Mouse (Mus musculus) liver, adult 2 months (tissue): ENCODE data around the gene Dyrk1b. TPM values are rescaled to one million over a fixed set of nuclear protein-coding genes. Genes with fewer than 3 reads are reported as not detected.

Source experiments
- DNase-seq: peaks from one replicate; pipeline ENCODE4 v3.0.0-alpha.2; 2011; ENCODE audit warnings: low read depth, low spot score; ENCODE audit errors: extremely low read depth
- H3K27ac ChIP-seq: fragments of 200-500 bp; replicated peaks from 2 replicates; pipeline ENCODE4 v1.5.1; 2012; ENCODE audit warnings: low read depth, mild to moderate bottlenecking, control low read depth, inconsistent platforms, low read length; ENCODE audit not compliant: insufficient read depth
- H3K27me3 ChIP-seq: fragments of 200-500 bp; 2 replicates; pipeline ENCODE4 v1.6.1; 2012; ENCODE audit warnings: mild to moderate bottlenecking, moderate library complexity, low read length, inconsistent platforms; ENCODE audit not compliant: control insufficient read depth, insufficient read depth
- H3K36me3 ChIP-seq: fragments of 200-500 bp; 2 replicates; pipeline ENCODE4 v1.6.1; 2012; ENCODE audit warnings: low read length, inconsistent platforms; ENCODE audit not compliant: control insufficient read depth, insufficient read depth
- H3K4me1 ChIP-seq: fragments of 200-500 bp; 2 replicates; pipeline ENCODE4 v1.6.1; 2011; ENCODE audit warnings: low read length; ENCODE audit not compliant: control insufficient read depth, insufficient read depth
- H3K4me3 ChIP-seq: fragments of 200-500 bp; 2 replicates; pipeline ENCODE4 v1.5.1; 2011; ENCODE audit warnings: low read depth, mild to moderate bottlenecking, control low read depth, low read length, moderate library complexity; ENCODE audit not compliant: insufficient read depth
- H3K79me2 ChIP-seq: fragments of 200-500 bp; 2 replicates; pipeline ENCODE4 v1.6.1; 2012; ENCODE audit warnings: inconsistent platforms, mild to moderate bottlenecking, low read length, moderate library complexity; ENCODE audit not compliant: control insufficient read depth, insufficient read depth
- H3K9ac ChIP-seq: fragments of 200-500 bp; 2 replicates; pipeline ENCODE4 v1.6.1; 2012; ENCODE audit warnings: low read depth, mild to moderate bottlenecking, control low read depth, inconsistent platforms, low read length
- CTCF ChIP-seq: fragments of 200-500 bp; IDR thresholded peaks from 2 replicates; pipeline ENCODE4 v1.5.1; 2011; ENCODE audit warnings: low read depth, low read length, control low read depth
- POLR2A ChIP-seq: fragments of 200-500 bp; IDR thresholded peaks from 2 replicates; pipeline ENCODE4 v1.6.1; 2011; ENCODE audit warnings: low read length, control low read depth; ENCODE audit not compliant: insufficient read depth; ENCODE audit errors: extremely low read depth
- WGBS: fragments of 180-500 bp; shearing (Covaris S2); methylation state at CpG from one replicate; pipeline ENCODE4 v1.1.7; 2018; 5-methylcytosine and 5-hydroxymethylcytosine counted together
- polyA plus RNA-seq: library from polyadenylated mRNA; depleted of rRNA; stranded (reverse); fragments of >200 nt; gene quantifications from 2 replicates; pipeline ENCODE4 v1.2.3, GENCODE M21; 2012
- total RNA-seq: library from RNA; depleted of rRNA; stranded (reverse); fragments of >200 nt; gene quantifications from 2 replicates; pipeline ENCODE4 v1.2.3, GENCODE M21; 2014

Dyrk1b gene
- total and polyA plus RNA-seq, 2 experiments = 7.0 to 14.8 TPM

- H3K79me2 ChIP-seq = no peaks in the 10 kb centered on the region
- no peak overlapping the region for H3K9ac ChIP-seq
- no peaks in the 10 kb centered on the region for H3K4me1 ChIP-seq
- TF ChIP-seq POLR2A = no peak
- TF ChIP-seq CTCF = no peak
- no peaks in the 10 kb centered on the region for H3K36me3 ChIP-seq
- no peak overlapping the region for H3K27ac ChIP-seq
- 74% methylated on average over 14 of the region's 14 CpGs for WGBS
- no peaks in the 10 kb centered on the region for H3K27me3 ChIP-seq
- H3K4me3 ChIP-seq = no peak overlapping the region
- peak; percentile 42 for DNase-seq
Observed at GRCm38 (mm10) chr7:28196528-28196927, 17.3 kb downstream of the Dyrk1b start.

DNA sequence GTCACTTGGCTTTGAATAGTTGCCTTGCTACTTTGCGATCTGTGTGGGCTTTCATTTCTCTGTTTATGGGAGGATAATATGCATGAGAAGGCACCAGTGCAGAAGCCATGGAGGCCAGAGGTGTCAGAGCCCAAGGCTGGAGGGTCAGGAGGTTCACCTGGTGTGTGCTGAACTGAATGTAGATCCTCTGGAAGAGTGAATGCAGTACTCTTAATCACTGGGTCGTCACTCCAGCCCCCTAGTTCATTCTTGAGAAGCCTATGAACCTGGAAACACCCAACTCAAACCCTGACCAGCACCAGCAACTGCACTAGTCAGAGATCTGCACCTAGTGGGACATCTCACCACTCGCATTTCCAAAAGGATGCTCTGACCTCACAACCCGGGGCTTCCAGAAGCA lies 19.8 kb downstream of the Dyrk1b start:
- no peak overlapping the region for H3K9ac ChIP-seq
- no peak for DNase-seq
- no peaks in the 10 kb centered on the region for H3K27me3 ChIP-seq
- TF ChIP-seq POLR2A = no peak
- no peak overlapping the region for H3K4me3 ChIP-seq
- 69% methylated on average over 4 of the region's 4 CpGs for WGBS
- H3K4me1 ChIP-seq = no peaks in the 10 kb centered on the region
- no peaks in the 10 kb centered on the region for H3K36me3 ChIP-seq
- no peak overlapping the region for H3K27ac ChIP-seq
- H3K79me2 ChIP-seq = no peaks in the 10 kb centered on the region

DNA sequence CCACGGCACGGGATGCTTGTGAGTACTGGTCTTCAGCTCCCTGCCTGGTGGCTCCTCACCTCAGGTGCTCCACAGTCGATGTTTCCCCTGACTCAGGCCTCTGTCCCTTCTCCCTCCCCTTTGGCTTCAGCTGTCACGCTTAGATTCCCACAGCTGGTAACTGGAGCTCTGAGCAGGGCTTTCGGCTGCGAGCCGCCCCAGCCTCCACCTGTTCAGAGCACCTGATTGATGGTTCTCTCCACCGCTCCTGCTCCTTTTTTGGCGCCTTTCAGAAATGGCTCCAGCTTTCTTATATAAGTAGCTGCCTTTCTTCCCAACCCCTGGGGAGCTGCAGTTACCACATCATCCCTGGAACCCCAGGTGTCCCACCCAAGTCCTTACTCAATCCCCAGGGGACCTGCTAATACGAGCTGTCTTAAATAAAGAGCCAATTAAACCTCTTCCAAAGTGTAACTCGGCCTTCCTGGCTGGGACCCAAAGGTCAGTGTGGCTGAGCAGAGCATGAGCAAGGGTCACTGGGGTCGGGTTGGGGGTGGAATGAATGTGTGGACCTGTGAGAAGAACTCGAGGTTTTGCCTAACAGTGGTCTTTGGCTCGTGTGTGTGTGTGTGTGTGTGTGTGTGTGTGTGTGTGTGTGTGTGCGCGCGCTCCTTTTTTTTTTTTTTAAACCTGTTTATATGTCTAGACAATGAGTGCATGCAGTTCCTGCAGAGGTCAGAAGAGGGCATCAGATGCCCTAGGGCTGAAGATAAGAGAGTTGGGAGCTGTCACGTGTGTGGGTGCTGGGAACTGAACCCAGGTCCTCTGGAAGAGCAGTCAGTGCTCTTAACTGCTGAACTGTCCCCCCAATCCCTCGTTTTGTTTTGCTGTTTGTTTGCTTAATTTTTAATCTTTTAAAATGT lies 24.2 kb downstream of the Dyrk1b start:
- Histone ChIP-seq H3K9ac (no peak overlapping the region), H3K27ac (no peak overlapping the region), H3K4me3 (no peak overlapping the region), H3K36me3 (no peaks in the 10 kb centered on the region), H3K79me2 (no peaks in the 10 kb centered on the region), H3K4me1 (peaks cover 1% of the 10 kb centered on the region; the same call in 1 of the 2 replicates), H3K27me3 (no peaks in the 10 kb centered on the region)
- TF ChIP-seq POLR2A (no peak), CTCF (0 out of 2 replicates have a peak, but pooled peaks have one; percentile 9)
- peak; percentile 55 for DNase-seq
- WGBS = 41% methylated on average over 19 of the region's 19 CpGs

GRCm38 (mm10) chr7:28206044-28206600 lies 26.9 kb downstream of the Dyrk1b start:
- no peak overlapping the region for H3K9ac ChIP-seq
- no peak overlapping the region for H3K4me3 ChIP-seq
- DNase-seq = no peak
- H3K4me1 ChIP-seq = peaks cover 1% of the 10 kb centered on the region; the same call in 1 of the 2 replicates
- TF ChIP-seq CTCF = no peak
- no peak for TF ChIP-seq POLR2A
- no peak overlapping the region for H3K27ac ChIP-seq
- no peaks in the 10 kb centered on the region for H3K36me3 ChIP-seq
- no peaks in the 10 kb centered on the region for H3K27me3 ChIP-seq
- H3K79me2 ChIP-seq = no peaks in the 10 kb centered on the region
- 80% methylated on average over 4 of the region's 4 CpGs for WGBS

DNA sequence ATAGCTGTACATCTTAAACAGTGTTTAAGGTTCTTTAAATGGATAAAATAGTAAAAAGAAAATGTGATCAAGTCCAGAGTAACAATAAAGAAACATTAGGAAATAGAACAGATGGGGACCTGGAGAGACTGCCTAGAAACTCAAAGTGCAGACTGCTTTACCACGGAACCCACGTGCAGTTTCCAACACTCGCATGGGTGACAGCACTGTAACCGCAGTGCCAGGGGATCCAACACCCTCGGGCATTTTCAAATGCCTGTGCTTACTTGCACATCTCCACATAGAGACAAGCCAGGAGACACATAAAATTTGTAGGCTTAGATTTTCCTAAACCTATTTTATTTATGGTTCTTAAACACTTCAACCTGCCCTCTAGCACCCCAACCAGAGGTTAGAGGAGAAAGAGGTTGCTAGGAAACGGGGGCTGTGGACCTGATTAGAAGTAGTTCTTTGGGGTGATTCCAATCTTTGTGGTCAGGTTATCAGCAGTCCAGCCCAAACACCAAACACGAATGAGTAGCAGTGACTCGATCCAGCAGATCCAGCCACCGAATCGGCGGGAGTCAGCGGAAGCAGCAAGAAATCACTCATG lies 29.2 kb downstream of the Dyrk1b start:
- TF ChIP-seq POLR2A = no peak
- TF ChIP-seq CTCF = no peak
- WGBS = 33% methylated on average over 12 of the region's 12 CpGs
- no peaks in the 10 kb centered on the region for H3K27me3 ChIP-seq
- no peaks in the 10 kb centered on the region for H3K36me3 ChIP-seq
- no peaks in the 10 kb centered on the region for H3K79me2 ChIP-seq
- H3K9ac ChIP-seq = peak overlapping the region; percentile 63
- peak overlapping the region; percentile 30 for H3K4me3 ChIP-seq
- no peak overlapping the region for H3K27ac ChIP-seq
- peaks cover 1% of the 10 kb centered on the region; the same call in 1 of the 2 replicates for H3K4me1 ChIP-seq
- no peak for DNase-seq
